Mouse (Mus musculus): ENCODE results near the gene Klk4.

- no peak for TF ChIP-seq EP300 (IDR thresholded peaks at IDR 0.05; ENCODE audit: low read depth)
- no peak for TF ChIP-seq CTCF (IDR thresholded peaks at IDR 0.05; ENCODE audit: low read depth)
These were observed 25.3 kb upstream of the Klk4 start for GRCm38 (mm10) chr7:43855709-43856108.

Measured in heart, postnatal 0 days (tissue).